Mouse (Mus musculus) frontal cortex, adult (tissue): ENCODE data around the gene Trp53tg5.

ENCODE experiments used
- ATAC-seq: cut with Nextera tagmentation; 2 replicates; pipeline ENCODE4 v1.9.2; 2017; ENCODE audit warnings: mild to moderate bottlenecking, moderate library complexity, mixed read lengths; ENCODE audit not compliant: low TSS enrichment

Gene Trp53tg5

DNA sequence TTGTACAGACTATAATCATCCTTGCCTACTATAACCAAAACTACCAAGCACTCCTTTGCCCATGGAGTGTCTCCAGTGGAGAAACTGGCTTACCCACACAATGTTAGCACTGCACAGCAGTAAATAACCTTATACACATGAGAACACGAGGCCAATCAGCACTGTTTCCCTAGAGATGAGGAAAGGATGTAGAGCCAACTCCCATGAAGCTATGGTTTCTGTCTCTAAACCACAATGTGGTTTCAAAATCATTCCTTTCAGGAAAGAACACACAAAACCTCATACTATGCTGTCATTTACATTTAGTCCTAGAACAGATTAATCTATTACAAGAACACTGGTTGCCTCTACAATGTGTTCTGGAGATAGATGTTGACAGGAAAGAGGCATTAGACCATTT is 22.8 kb upstream of the Trp53tg5 start:
- no peak for ATAC-seq

- ATAC-seq: no peak
Observed at GRCm38 (mm10) chr2:164494126-164494525, 20.6 kb upstream of the Trp53tg5 start.

DNA sequence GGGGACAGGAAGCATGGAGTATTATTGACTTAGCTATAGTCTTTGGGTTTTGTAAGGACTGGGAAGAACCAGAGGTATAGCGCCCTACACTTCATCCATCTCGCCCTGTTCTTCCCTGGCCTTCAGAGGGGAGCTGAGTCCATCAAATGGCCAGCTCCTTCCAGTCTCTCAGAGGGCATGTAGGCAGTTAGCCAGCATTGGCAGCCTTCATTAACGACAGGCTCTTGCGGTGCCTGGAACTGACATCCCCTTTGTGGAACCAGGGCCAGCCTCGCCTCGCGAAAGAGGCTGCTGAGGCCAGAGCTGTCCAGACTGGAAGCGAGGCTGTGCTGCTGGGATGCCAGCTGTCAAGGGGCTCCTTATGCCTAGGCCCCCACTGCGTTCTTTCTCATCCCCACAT is 14.3 kb upstream of the Trp53tg5 start:
- ATAC-seq: peak; percentile 13; the same call in 1 of the 2 replicates

GRCm38 (mm10) chr2:164487115-164487527 is 13.6 kb upstream of the Trp53tg5 start:
- ATAC-seq: 0 out of 2 replicates have a peak, but pooled peaks have one; percentile 2

DNA sequence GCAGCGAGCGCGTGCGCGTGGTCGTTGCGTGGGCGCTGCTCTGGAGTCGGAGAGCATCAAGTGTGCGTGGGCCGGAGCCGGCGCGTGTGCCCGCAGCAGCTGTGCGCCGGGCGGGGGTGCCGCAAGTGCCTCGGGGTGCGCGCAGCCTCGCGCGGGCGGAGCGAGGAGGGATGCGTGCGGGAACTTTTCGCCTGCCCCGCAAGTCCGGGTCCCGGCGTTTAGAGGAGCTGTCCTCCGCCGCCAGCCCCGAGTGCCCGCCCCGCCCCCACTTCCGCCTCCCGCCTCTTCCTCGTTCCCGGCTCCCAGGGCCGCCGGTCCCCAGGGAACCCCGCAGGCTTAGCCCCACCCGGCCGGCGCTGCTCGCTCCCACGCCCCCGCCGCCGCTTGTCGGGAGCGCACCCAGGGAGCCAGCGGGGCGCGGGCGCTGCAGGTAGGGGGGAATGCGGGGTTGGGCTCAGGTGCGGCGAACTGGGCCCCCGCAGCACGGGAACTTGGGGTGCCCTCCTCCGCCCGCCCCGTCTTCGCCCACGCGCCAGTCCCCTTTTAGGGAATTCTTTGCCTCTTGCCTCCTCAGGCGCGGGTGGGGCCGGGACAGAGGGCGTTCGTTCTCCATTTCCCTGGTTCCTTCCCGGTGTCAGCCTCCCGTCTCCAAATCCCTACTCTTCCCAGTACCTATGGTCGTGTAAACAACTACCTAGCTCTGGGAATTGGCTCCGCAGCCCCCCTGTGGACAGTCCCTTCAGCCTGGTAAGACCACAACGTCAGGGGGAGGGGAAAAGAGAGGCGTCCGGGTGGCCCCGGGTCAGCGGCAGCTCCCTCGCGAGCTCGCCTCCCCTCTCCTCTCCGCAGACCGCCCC is 13.0 kb upstream of the Trp53tg5 start:
- ATAC-seq: peak; percentile 35

DNA sequence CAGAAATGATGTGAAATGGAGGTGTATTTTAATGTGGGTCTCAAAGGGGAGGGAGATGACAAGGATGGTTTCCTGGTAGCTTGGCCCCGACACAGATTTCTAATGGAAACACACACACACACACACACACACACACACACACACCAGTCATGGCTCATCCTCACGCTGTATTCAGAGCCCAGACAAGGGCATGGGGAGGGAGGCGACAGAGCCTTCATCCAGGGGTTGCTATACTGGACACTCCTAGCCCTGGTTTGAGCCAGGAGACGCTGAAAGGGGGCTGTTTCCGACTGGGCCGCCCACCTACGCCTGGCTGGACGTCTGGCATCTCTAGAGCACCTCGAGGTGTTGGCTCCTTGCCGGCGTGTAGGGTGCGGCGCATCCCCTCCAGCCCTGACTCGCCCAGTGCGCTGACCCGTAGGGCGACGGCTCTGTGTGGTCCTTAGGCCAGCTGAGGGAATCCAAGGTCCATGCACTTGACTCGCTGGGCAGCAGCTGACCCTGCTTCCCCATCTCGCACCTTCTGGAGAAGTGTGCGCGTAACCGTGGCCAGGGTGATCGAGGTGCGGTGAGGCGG is 12.2 kb upstream of the Trp53tg5 start, which contains the start of gene Dbndd2:
Gene Dbndd2, plus strand, starts transcription at position 426 of the 577 bp plus-strand sequence.
- peak; percentile 24; the same call in 1 of the 2 replicates for ATAC-seq

GRCm38 (mm10) chr2:164470254-164470653 is 3.3 kb downstream of the Trp53tg5 start:
- peak; percentile 64; the same call in 1 of the 2 replicates for ATAC-seq

DNA sequence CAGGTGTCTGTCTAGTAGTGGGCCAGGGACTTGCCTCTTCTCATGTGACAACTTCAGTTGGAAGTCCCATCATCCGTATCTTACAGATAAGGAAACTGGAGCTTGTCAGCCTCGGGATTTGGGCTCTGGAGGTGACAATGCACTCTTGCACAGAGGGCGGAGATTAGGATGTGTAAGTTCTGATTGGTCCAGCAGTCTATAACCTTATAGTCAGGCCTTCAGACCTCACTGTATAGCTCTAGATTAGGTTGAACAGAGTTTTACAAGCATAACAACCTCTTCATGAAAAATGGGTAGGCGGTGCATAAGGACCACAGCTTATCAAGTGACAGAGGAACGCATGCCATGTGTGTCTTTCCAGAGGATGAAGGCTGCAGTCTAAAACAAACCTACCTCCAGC is 6.7 kb downstream of the Trp53tg5 start:
- ATAC-seq: no peak

DNA sequence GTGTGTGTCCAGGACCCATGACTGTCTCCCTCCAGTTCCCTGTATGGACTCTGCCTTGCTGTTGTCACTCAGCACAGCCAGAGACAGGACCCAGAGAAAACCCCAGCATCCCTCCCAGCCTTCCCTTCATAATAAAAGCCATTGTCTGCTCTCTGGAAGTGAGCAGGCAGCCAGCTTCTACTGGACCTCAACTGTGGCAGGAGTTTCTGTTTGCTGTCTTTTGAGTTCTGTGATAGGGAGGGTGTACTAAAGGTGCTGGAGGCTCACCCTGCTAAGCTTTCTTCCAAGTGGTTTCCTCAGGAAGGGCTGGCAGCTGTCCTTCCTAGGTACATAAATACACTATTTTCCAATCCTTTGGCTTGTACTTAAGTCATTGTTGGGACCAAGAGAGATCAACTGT is 8.4 kb downstream of the Trp53tg5 start:
- ATAC-seq: no peak

GRCm38 (mm10) chr2:164460745-164461551 is 12.6 kb downstream of the Trp53tg5 start, which contains the start of gene Gm20458:
TSS of gene Gm20458 (plus strand) at chr2:164460967.
- peak; percentile 96 for ATAC-seq

DNA sequence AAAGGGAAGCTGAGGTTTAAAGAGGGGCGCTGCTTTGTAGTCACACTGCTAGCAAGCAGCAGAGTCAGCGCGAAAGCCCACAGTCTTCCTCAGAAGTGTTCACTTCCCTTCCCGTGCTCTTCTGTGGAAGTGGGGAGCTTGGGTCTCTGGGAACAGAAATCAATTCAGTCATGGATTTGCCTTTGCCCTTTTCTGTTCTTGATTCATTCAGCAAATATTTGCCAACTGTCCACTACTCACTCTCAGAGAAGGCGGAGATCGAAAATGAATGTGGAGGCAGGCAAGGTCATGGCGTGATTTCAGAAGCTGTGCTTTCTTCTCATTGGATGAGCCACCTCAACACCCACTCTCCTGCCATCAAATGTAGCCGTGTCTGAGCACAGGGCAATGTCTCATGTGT is 15.0 kb downstream of the Trp53tg5 start:
- no peak for ATAC-seq

DNA sequence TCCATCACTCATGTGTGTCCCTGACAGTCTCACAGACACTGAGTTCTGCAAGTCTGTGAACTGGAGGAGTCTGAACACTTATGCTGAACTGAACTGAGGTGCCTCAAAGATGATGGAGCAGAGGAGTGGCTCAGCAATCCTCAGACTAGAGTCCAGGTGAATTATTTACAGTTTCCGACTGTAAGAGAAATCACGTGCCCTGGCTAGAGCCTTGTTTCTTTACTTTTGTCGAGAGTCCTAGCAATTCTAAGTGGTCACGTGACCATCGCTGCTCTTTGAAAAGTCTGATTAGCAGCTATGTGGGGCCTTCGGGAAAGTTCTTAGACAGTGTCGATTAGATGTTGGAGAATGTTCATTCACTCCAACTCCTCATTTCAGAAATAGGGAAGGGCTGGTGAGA is 15.6 kb downstream of the Trp53tg5 start:
- no peak for ATAC-seq

GRCm38 (mm10) chr2:164456864-164457300 is 16.6 kb downstream of the Trp53tg5 start, which contains the start of gene Sys1:
TSS of gene Sys1 (plus strand) at chr2:164456964.
- ATAC-seq: peak; percentile 33; the same call in 1 of the 2 replicates

DNA sequence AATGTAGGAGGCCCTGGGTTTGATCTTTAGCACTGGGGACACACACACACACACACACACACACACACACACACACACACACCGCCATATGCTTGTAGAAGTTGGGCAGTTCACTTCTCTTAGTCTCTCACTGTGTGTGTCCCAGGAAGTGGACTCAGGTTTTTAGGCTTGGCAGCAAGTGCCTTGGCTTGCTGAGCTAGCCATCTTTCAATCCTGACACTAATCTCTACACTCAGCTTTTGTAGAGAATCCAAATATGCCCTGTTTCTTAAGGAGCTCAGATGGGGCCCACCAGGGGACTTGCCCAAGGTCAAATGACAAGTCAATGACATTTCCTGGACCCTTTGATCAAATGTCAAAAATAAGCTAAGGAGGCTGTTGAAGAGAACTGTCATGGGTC is 17.1 kb downstream of the Trp53tg5 start:
- no peak for ATAC-seq

DNA sequence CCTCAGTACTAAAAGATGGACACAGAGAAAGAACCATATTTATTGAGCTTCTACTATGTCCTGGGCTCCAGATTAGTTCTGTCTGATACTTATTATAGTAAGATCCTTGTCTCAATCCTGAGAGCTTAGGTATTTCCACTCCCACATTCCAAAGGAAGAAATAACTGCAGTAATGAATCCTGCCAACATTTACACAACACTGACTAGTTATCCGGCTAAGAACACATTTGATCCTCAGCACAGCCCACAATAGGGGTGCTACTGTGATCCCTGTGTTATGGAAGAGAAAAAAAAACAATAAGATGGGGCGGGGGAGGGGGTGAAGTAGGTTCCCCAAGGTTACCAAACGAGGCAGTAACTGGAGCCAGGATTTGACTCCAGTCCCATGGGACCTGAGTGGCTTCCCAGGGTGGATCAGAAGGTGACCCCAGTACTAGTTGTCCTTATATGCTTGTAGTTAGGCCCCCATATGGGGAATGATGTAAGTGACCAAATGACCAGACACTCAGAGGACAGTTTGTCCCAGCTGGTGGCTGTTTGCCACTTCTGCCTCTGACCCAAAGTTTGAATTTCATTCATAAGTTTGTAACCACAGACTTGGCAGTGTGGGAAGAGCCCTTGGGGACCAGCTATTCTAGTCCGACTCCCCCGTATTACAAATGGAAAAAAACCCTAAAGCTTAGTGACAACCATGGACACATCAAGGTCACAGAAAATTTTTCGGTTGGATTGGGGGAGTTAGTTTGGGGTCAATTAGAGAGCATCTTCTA is 17.9 kb downstream of the Trp53tg5 start:
- ATAC-seq: no peak; the same call in 1 of the 2 replicates

- ATAC-seq: peak; percentile 80
Observed at GRCm38 (mm10) chr2:164454846-164455245, 18.7 kb downstream of the Trp53tg5 start.

DNA sequence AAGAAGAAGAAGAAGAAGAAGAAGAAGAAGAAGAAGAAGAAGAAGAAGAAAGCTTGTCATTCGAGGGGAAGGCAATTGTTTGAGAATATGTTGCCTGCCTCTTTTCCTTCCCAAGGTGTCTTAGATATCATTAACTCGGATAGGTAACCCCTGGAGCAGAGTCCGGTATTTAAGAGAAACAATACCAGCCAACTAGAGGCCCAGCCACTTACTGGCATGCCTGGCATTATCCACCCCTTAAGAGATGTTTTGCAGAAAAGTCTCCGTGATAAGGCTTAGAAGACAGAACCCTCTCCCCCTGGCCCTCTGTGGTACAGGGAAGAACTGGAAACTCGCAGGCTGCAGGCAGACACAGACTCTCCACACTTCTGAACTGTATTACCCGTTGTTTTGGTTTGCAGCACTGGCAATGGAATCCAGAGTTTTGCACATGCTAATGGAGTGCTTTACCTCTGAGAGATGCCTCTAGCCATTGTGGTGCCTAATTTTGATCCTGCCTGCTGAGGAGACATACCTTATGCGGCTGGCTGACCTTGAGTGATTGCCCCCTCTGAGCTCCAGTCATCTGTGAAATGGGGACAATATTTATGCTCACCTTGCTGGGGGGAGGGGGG is 19.5 kb downstream of the Trp53tg5 start:
- ATAC-seq: no peak

GRCm38 (mm10) chr2:164453047-164453757 is 20.3 kb downstream of the Trp53tg5 start:
- no peak for ATAC-seq

DNA sequence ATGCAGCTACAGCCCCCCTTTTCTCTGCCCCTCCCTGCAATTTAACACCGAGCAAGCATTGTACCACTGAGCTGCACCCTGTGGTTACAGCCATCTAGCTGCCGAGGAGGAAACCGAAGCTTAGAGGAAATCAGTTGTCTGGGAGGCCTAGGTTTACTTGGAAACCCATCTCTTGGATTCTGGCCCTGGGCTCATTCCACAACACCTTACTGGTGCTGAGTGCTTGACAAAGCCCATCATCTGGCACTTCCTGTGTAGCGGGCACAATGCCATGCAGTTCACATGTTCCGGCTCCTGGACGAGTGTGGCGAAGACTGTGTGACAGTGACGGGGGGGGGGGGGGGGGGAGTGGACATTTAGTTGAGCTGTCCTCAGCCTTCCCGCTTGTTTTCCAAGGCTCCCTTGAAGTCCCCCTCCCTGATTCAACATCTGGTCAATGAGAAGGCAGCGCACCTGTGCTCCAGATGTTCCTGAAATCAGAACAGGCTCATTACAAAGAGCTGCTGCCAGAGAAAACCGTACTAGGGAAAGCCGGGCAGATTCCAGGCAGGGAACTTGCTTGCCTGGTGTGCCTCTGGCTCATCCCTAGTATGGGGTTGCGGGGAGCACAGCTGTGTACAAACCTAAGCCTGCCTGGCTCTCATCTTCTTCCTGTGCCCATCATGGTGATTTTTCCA is 21.4 kb downstream of the Trp53tg5 start:
- no peak for ATAC-seq
